Mouse (Mus musculus): ENCODE data around the gene Il1rap. TPM values are rescaled to one million over a fixed set of nuclear protein-coding genes. Genes with fewer than 3 reads are reported as not detected.

Gene Il1rap
- polyA plus RNA-seq (2015; fragmentation: Nextera tagmentation; extraction: Ambion mirVana): 8.2 and 8.6 TPM in 2 replicates

GRCm38 (mm10) chr16:26581048-26581912 lies at the start of gene Il1rap:
TSS of gene Il1rap (plus strand) at chr16:26581704.
- Histone ChIP-seq H3K27me3 (ENCODE audit: control insufficient read depth, insufficient read depth, low read depth, low read length) (no peaks in the 10 kb centered on the region; the same call in 1 of the 2 replicates), H3K4me3 (ENCODE audit: low read depth, low read length) (peak within 1 kb of the TSS; percentile 70), H3K4me2 (ENCODE audit: low read length) (peak within 1 kb of the TSS; percentile 70), H3K4me1 (ENCODE audit: control insufficient read depth, insufficient read depth, low read length) (no peaks in the 10 kb centered on the region; the same call in 1 of the 2 replicates), H3K27ac (ENCODE audit: low read length) (peak within 1 kb of the TSS; percentile 29), H3K36me3 (ENCODE audit: control insufficient read depth, insufficient read depth, low read length) (no peaks in the 10 kb centered on the region), H3K9me3 (replicated peaks; ENCODE audit: control insufficient read depth, low read length, poor library complexity, severe bottlenecking) (0 out of 2 replicates have a peak, but pooled peaks cover 3% of the 10 kb centered on the region), H3K9ac (ENCODE audit: low read depth, low read length) (peak within 1 kb of the TSS; percentile 75)
- ATAC-seq: peak; percentile 99
- 3% methylated on average over 51 of the region's 51 CpGs for WGBS

GRCm38 (mm10) chr16:26532287-26532686 lies 49.2 kb upstream of the Il1rap start:
- Histone ChIP-seq H3K4me1 (ENCODE audit: control insufficient read depth, insufficient read depth, low read length) (peaks cover 13% of the 10 kb centered on the region; the same call in 1 of the 2 replicates), H3K27me3 (ENCODE audit: control insufficient read depth, insufficient read depth, low read depth, low read length) (no peaks in the 10 kb centered on the region), H3K9ac (ENCODE audit: low read depth, low read length) (no peak overlapping the region), H3K36me3 (ENCODE audit: control insufficient read depth, insufficient read depth, low read length) (no peaks in the 10 kb centered on the region), H3K4me3 (ENCODE audit: low read depth, low read length) (no peak overlapping the region), H3K4me2 (ENCODE audit: low read length) (no peak overlapping the region), H3K27ac (ENCODE audit: low read length) (no peak overlapping the region), H3K9me3 (replicated peaks; ENCODE audit: control insufficient read depth, low read length, poor library complexity, severe bottlenecking) (no peaks in the 10 kb centered on the region)
- ATAC-seq: no peak
- WGBS: 89% methylated on average over 1 of the region's 1 CpGs

- Histone ChIP-seq H3K4me1 (ENCODE audit: control insufficient read depth, insufficient read depth, low read length) (peaks cover 3% of the 10 kb centered on the region), H3K27me3 (ENCODE audit: control insufficient read depth, insufficient read depth, low read depth, low read length) (no peaks in the 10 kb centered on the region), H3K4me2 (ENCODE audit: low read length) (no peak overlapping the region), H3K27ac (ENCODE audit: low read length) (no peak overlapping the region), H3K9ac (ENCODE audit: low read depth, low read length) (no peak overlapping the region), H3K36me3 (ENCODE audit: control insufficient read depth, insufficient read depth, low read length) (no peaks in the 10 kb centered on the region), H3K9me3 (replicated peaks; ENCODE audit: control insufficient read depth, low read length, poor library complexity, severe bottlenecking) (no peaks in the 10 kb centered on the region), H3K4me3 (ENCODE audit: low read depth, low read length) (no peak overlapping the region)
- ATAC-seq: no peak
- WGBS: 15% methylated on average over 7 of the region's 7 CpGs
These were observed 35.2 kb upstream of the Il1rap start for GRCm38 (mm10) chr16:26546170-26546878.

- 78% methylated on average over 1 of the region's 1 CpGs for WGBS
- Histone ChIP-seq H3K4me2 (ENCODE audit: low read length) (no peak overlapping the region), H3K4me1 (ENCODE audit: control insufficient read depth, insufficient read depth, low read length) (peaks cover 3% of the 10 kb centered on the region), H3K9ac (ENCODE audit: low read depth, low read length) (no peak overlapping the region), H3K27ac (ENCODE audit: low read length) (no peak overlapping the region), H3K36me3 (ENCODE audit: control insufficient read depth, insufficient read depth, low read length) (no peaks in the 10 kb centered on the region), H3K9me3 (replicated peaks; ENCODE audit: control insufficient read depth, low read length, poor library complexity, severe bottlenecking) (no peaks in the 10 kb centered on the region), H3K4me3 (ENCODE audit: low read depth, low read length) (no peak overlapping the region), H3K27me3 (ENCODE audit: control insufficient read depth, insufficient read depth, low read depth, low read length) (no peaks in the 10 kb centered on the region)
- 0 out of 2 replicates have a peak, but pooled peaks have one; percentile 45 for ATAC-seq
These were observed 34.7 kb upstream of the Il1rap start for GRCm38 (mm10) chr16:26546879-26547206.

- WGBS: 93% methylated on average over 2 of the region's 2 CpGs
- no peaks in the 10 kb centered on the region for H3K27me3 ChIP-seq (ENCODE audit: control insufficient read depth, insufficient read depth, low read depth, low read length)
- H3K4me2 ChIP-seq (ENCODE audit: low read length): no peak overlapping the region
- H3K9me3 ChIP-seq (replicated peaks; ENCODE audit: control insufficient read depth, low read length, poor library complexity, severe bottlenecking): no peaks in the 10 kb centered on the region
- peaks cover 3% of the 10 kb centered on the region for H3K4me1 ChIP-seq (ENCODE audit: control insufficient read depth, insufficient read depth, low read length)
- no peak overlapping the region for H3K27ac ChIP-seq (ENCODE audit: low read length)
- ATAC-seq: no peak
- no peak overlapping the region for H3K4me3 ChIP-seq (ENCODE audit: low read depth, low read length)
- H3K36me3 ChIP-seq (ENCODE audit: control insufficient read depth, insufficient read depth, low read length): no peaks in the 10 kb centered on the region
- no peak overlapping the region for H3K9ac ChIP-seq (ENCODE audit: low read depth, low read length)
These were observed 32.3 kb upstream of the Il1rap start for GRCm38 (mm10) chr16:26549221-26549620.

GRCm38 (mm10) chr16:26552234-26552633 lies 29.3 kb upstream of the Il1rap start:
- Histone ChIP-seq H3K36me3 (ENCODE audit: control insufficient read depth, insufficient read depth, low read length) (no peaks in the 10 kb centered on the region), H3K4me3 (ENCODE audit: low read depth, low read length) (no peak overlapping the region), H3K27me3 (ENCODE audit: control insufficient read depth, insufficient read depth, low read depth, low read length) (no peaks in the 10 kb centered on the region), H3K27ac (ENCODE audit: low read length) (no peak overlapping the region), H3K4me1 (ENCODE audit: control insufficient read depth, insufficient read depth, low read length) (no peaks in the 10 kb centered on the region), H3K9me3 (replicated peaks; ENCODE audit: control insufficient read depth, low read length, poor library complexity, severe bottlenecking) (no peaks in the 10 kb centered on the region), H3K4me2 (ENCODE audit: low read length) (no peak overlapping the region), H3K9ac (ENCODE audit: low read depth, low read length) (no peak overlapping the region)
- 89% methylated on average over 3 of the region's 3 CpGs for WGBS
- ATAC-seq: no peak

GRCm38 (mm10) chr16:26558797-26559196 lies 22.7 kb upstream of the Il1rap start:
- Histone ChIP-seq H3K27me3 (ENCODE audit: control insufficient read depth, insufficient read depth, low read depth, low read length) (no peaks in the 10 kb centered on the region), H3K36me3 (ENCODE audit: control insufficient read depth, insufficient read depth, low read length) (no peaks in the 10 kb centered on the region), H3K9me3 (replicated peaks; ENCODE audit: control insufficient read depth, low read length, poor library complexity, severe bottlenecking) (no peaks in the 10 kb centered on the region), H3K27ac (ENCODE audit: low read length) (no peak overlapping the region), H3K9ac (ENCODE audit: low read depth, low read length) (no peak overlapping the region), H3K4me2 (ENCODE audit: low read length) (no peak overlapping the region), H3K4me1 (ENCODE audit: control insufficient read depth, insufficient read depth, low read length) (no peaks in the 10 kb centered on the region), H3K4me3 (ENCODE audit: low read depth, low read length) (no peak overlapping the region)
- WGBS: 93% methylated on average over 1 of the region's 1 CpGs
- ATAC-seq: no peak

- no peak overlapping the region for H3K4me2 ChIP-seq (ENCODE audit: low read length)
- no peak overlapping the region for H3K4me3 ChIP-seq (ENCODE audit: low read depth, low read length)
- no peaks in the 10 kb centered on the region for H3K9me3 ChIP-seq (replicated peaks; ENCODE audit: control insufficient read depth, low read length, poor library complexity, severe bottlenecking)
- WGBS: 16% methylated on average over 2 of the region's 2 CpGs
- no peaks in the 10 kb centered on the region for H3K27me3 ChIP-seq (ENCODE audit: control insufficient read depth, insufficient read depth, low read depth, low read length)
- no peak overlapping the region for H3K9ac ChIP-seq (ENCODE audit: low read depth, low read length)
- ATAC-seq: no peak
- no peak overlapping the region for H3K27ac ChIP-seq (ENCODE audit: low read length)
- no peaks in the 10 kb centered on the region for H3K4me1 ChIP-seq (ENCODE audit: control insufficient read depth, insufficient read depth, low read length)
- H3K36me3 ChIP-seq (ENCODE audit: control insufficient read depth, insufficient read depth, low read length): no peaks in the 10 kb centered on the region
These were observed 19.8 kb upstream of the Il1rap start for GRCm38 (mm10) chr16:26561743-26562142.

- Histone ChIP-seq H3K36me3 (ENCODE audit: control insufficient read depth, insufficient read depth, low read length) (no peaks in the 10 kb centered on the region), H3K4me2 (ENCODE audit: low read length) (no peak overlapping the region), H3K27ac (ENCODE audit: low read length) (no peak overlapping the region), H3K9ac (ENCODE audit: low read depth, low read length) (no peak overlapping the region), H3K9me3 (replicated peaks; ENCODE audit: control insufficient read depth, low read length, poor library complexity, severe bottlenecking) (no peaks in the 10 kb centered on the region), H3K4me3 (ENCODE audit: low read depth, low read length) (no peak overlapping the region), H3K4me1 (ENCODE audit: control insufficient read depth, insufficient read depth, low read length) (no peaks in the 10 kb centered on the region), H3K27me3 (ENCODE audit: control insufficient read depth, insufficient read depth, low read depth, low read length) (no peaks in the 10 kb centered on the region)
- no peak for ATAC-seq
- 86% methylated on average over 2 of the region's 2 CpGs for whole genome bisulfite sequencing
These were observed 18.7 kb upstream of the Il1rap start for GRCm38 (mm10) chr16:26562771-26563170.
